Mouse (Mus musculus) neural tube, embryonic 12.5 days (tissue): ENCODE data around the gene Cdk17. TPM values are rescaled to one million over a fixed set of nuclear protein-coding genes. Genes with fewer than 3 reads are reported as not detected.

Source experiments
- ATAC-seq: fragments of 200-750 bp; cut with Nextera tagmentation; 2 replicates; pipeline ENCODE4 v1.8.0; 2017; ENCODE audit warnings: low read depth, mild to moderate bottlenecking, moderate TSS enrichment, moderate library complexity; ENCODE audit not compliant: low FRiP score
- H3K27ac ChIP-seq: fragments of 300-500 bp; sonication (generic); 2 replicates; pipeline ENCODE4 v1.5.1; 2016
- H3K27me3 ChIP-seq: fragments of 300-500 bp; sonication (generic); replicated peaks from 2 replicates; pipeline ENCODE4 v1.6.1; 2016; ENCODE audit warnings: mild to moderate bottlenecking
- H3K36me3 ChIP-seq: fragments of 300-500 bp; sonication (generic); 2 replicates; pipeline ENCODE4 v1.6.1; 2016; ENCODE audit warnings: mild to moderate bottlenecking
- H3K4me1 ChIP-seq: fragments of 300-500 bp; sonication (generic); 2 replicates; pipeline ENCODE4 v1.6.1; 2016
- H3K4me2 ChIP-seq: fragments of 300-500 bp; sonication (generic); replicated peaks from 2 replicates; pipeline ENCODE4 v1.6.1; 2016; ENCODE audit warnings: mild to moderate bottlenecking
- H3K4me3 ChIP-seq: fragments of 300-500 bp; sonication (generic); 2 replicates; pipeline ENCODE4 v1.5.1; 2016
- H3K9ac ChIP-seq: fragments of 300-500 bp; sonication (generic); 2 replicates; pipeline ENCODE4 v1.6.1; 2016; ENCODE audit warnings: mild to moderate bottlenecking
- H3K9me3 ChIP-seq: fragments of 300-500 bp; sonication (generic); 2 replicates; pipeline ENCODE4 v1.6.1; 2016; ENCODE audit warnings: mild to moderate bottlenecking
- WGBS: fragments of 180-500 bp; shearing (Covaris S2); methylation state at CpG from one replicate; pipeline ENCODE4 v1.1.7; 2016; 5-methylcytosine and 5-hydroxymethylcytosine counted together
- polyA plus RNA-seq: library from polyadenylated mRNA; unstranded; fragments of >200 nt; fragmentation: Nextera tagmentation; extraction: Ambion mirVana; gene quantifications from 2 replicates; pipeline ENCODE4 v1.2.1, GENCODE M21; 2016

Gene Cdk17
- polyA plus RNA-seq, 1 experiment from 2014 or later, result 54.1 TPM

- Histone ChIP-seq H3K9me3 (no peaks in the 10 kb centered on the region), H3K27me3 (no peaks in the 10 kb centered on the region), H3K9ac (no peak overlapping the region), H3K4me3 (no peak overlapping the region), H3K36me3 (no peaks in the 10 kb centered on the region), H3K27ac (no peak overlapping the region), H3K4me1 (no peaks in the 10 kb centered on the region; the same call in 1 of the 2 replicates), H3K4me2 (no peak overlapping the region)
- no peak for ATAC-seq
- 83% methylated on average over 3 of the region's 3 CpGs for WGBS
Measured at GRCm38 (mm10) chr10:93126025-93126424, 34.6 kb upstream of the Cdk17 start.

GRCm38 (mm10) chr10:93128566-93128965 is 32.1 kb upstream of the Cdk17 start:
- 83% methylated on average over 2 of the region's 2 CpGs for WGBS
- no peak for ATAC-seq
- no peaks in the 10 kb centered on the region for H3K4me1 ChIP-seq

DNA sequence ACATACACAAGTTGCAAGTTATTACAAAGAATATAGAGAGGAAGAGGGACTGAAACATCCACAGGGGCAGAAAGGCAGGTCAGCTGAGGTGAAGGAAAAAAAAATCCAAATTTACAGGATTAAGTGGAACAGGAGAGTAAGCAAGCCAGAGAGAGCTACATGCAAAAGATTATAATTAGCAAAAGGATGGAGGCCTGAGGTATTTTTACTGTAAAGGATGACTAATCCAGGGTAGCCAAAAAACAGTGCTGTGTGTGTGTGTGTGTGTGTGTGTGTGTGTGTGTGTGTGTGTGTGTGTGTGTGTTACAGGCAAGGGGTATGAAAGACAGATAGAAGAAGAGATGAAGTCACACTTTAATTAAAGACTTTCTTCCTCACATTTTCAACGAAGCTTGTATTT is 31.3 kb upstream of the Cdk17 start:
- Histone ChIP-seq H3K4me3 (no peak overlapping the region), H3K9me3 (no peaks in the 10 kb centered on the region)
- no peak for ATAC-seq

More at GRCm38 (mm10) chr10:93128566-93128965, 32.1 kb upstream of the Cdk17 start:
- Histone ChIP-seq H3K4me2 (no peak overlapping the region), H3K27me3 (no peaks in the 10 kb centered on the region), H3K4me3 (no peak overlapping the region), H3K27ac (no peak overlapping the region), H3K9me3 (no peaks in the 10 kb centered on the region), H3K36me3 (no peaks in the 10 kb centered on the region), H3K9ac (no peak overlapping the region)

GRCm38 (mm10) chr10:93129904-93130455 is 30.7 kb upstream of the Cdk17 start:
- no peaks in the 10 kb centered on the region for H3K36me3 ChIP-seq
- no peaks in the 10 kb centered on the region for H3K9me3 ChIP-seq
- ATAC-seq, result no peak
- H3K9ac ChIP-seq, result no peak overlapping the region
- H3K27ac ChIP-seq, result no peak overlapping the region
- H3K27me3 ChIP-seq, result no peaks in the 10 kb centered on the region
- WGBS, result 77% methylated on average over 9 of the region's 9 CpGs
- H3K4me3 ChIP-seq, result no peak overlapping the region
- H3K4me2 ChIP-seq, result no peak overlapping the region
- no peaks in the 10 kb centered on the region for H3K4me1 ChIP-seq

More for the DNA sequence above, 31.3 kb upstream of the Cdk17 start:
- Histone ChIP-seq H3K4me2 (no peak overlapping the region), H3K27ac (no peak overlapping the region), H3K9ac (no peak overlapping the region), H3K4me1 (no peaks in the 10 kb centered on the region), H3K36me3 (no peaks in the 10 kb centered on the region), H3K27me3 (no peaks in the 10 kb centered on the region)
- WGBS, result 88% methylated on average over 1 of the region's 1 CpGs

DNA sequence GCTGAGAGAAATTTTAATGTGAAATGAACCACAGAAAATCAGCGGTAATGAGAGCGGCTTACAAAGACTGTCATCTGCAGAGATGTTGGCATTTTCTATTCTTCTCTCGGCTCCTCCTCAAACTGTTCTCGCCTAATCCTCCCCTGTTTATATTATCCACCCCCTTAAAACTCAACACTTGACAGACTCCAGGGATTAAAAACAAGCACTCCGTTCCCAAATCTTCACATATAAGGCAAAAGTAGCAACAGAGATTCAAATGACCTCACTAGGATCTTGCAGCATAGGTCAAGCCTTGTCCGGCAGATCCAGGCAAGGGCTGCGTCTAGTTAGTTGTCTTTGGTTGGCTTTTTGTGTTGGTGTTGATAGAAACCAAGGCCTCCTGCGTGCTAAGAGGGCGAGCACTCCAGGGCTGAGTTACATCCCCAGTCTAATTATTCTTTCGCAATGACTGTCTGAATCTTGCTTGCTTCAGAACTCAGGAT is 30.2 kb upstream of the Cdk17 start:
- Histone ChIP-seq H3K27me3 (no peaks in the 10 kb centered on the region), H3K27ac (no peak overlapping the region), H3K4me2 (no peak overlapping the region), H3K9ac (no peak overlapping the region), H3K9me3 (no peaks in the 10 kb centered on the region), H3K4me3 (no peak overlapping the region), H3K4me1 (no peaks in the 10 kb centered on the region), H3K36me3 (no peaks in the 10 kb centered on the region)
- ATAC-seq, result no peak
- WGBS, result 87% methylated on average over 10 of the region's 10 CpGs

DNA sequence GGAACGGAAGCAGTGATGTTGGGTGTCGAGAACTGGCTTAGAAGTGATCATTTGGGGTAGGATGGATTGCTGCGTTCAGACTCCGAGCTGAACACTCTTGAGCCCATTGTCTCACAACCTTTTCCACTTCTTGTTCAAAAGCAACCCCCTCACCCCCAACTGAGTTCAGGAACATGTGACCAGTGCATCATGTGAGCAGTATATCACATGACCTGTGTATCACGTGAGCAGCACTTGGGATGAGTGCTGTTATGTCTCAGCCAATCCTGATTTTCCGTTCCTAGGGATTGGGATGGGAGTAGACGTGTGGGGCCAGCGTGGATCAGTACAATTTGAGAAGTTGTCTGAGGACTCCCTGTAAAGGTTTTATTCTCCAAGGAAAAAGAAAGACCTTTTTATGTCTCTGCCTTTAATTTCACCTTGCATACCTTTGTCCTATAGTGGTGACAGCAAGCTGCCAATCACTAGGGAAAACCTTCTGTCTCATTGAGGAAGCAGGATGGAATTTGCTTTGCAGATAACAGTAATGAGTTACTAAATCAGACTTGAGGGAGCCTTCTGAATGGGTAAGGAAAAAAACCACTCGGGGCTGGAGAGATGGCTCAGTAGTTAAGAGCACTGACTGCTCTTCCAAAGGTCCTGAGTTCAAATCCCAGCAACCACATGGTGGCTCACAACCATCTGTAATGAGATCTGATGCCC is 28.7 kb upstream of the Cdk17 start:
- ATAC-seq, result no peak
- Histone ChIP-seq H3K9ac (no peak overlapping the region), H3K27ac (no peak overlapping the region), H3K4me1 (no peaks in the 10 kb centered on the region), H3K4me3 (no peak overlapping the region), H3K36me3 (no peaks in the 10 kb centered on the region), H3K4me2 (no peak overlapping the region), H3K27me3 (no peaks in the 10 kb centered on the region), H3K9me3 (no peaks in the 10 kb centered on the region)
- 92% methylated on average over 9 of the region's 9 CpGs for WGBS

GRCm38 (mm10) chr10:93138730-93139129 is 21.9 kb upstream of the Cdk17 start:
- no peaks in the 10 kb centered on the region for H3K36me3 ChIP-seq
- no peak overlapping the region for H3K9ac ChIP-seq
- H3K27me3 ChIP-seq, result no peaks in the 10 kb centered on the region
- no peaks in the 10 kb centered on the region for H3K4me1 ChIP-seq
- no peak overlapping the region for H3K27ac ChIP-seq
- no peaks in the 10 kb centered on the region for H3K9me3 ChIP-seq
- no peak overlapping the region for H3K4me2 ChIP-seq
- no peak overlapping the region for H3K4me3 ChIP-seq
- ATAC-seq, result no peak
- WGBS, result 88% methylated on average over 3 of the region's 3 CpGs

DNA sequence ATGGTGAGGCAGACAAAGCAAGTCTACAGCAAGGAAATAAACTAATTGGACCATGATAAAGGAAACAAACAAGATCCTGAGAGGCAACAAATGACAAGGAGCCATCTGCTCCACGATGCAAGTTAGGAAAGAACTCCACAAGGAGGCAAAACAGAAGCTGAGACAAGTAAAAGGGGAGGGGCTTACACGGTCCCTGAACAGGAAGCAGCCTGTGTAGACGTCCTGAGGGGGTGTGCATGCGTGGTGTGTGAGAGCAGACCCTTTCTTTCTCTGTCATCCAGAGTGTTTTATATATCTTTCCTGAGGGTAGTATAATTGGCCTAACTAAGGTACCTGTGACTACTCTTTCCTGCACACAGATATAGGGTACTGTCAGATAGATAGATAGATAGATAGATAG is 19.9 kb upstream of the Cdk17 start:
- Histone ChIP-seq H3K4me1 (no peaks in the 10 kb centered on the region), H3K27ac (no peak overlapping the region), H3K4me2 (no peak overlapping the region), H3K36me3 (no peaks in the 10 kb centered on the region), H3K9ac (no peak overlapping the region), H3K27me3 (no peaks in the 10 kb centered on the region), H3K4me3 (no peak overlapping the region), H3K9me3 (no peaks in the 10 kb centered on the region)
- 63% methylated on average over 4 of the region's 4 CpGs for WGBS
- ATAC-seq, result no peak

GRCm38 (mm10) chr10:93142600-93143284 is 17.9 kb upstream of the Cdk17 start:
- Histone ChIP-seq H3K27ac (no peak overlapping the region), H3K9ac (no peak overlapping the region), H3K4me1 (no peaks in the 10 kb centered on the region), H3K4me3 (no peak overlapping the region), H3K4me2 (no peak overlapping the region), H3K9me3 (no peaks in the 10 kb centered on the region), H3K36me3 (no peaks in the 10 kb centered on the region), H3K27me3 (no peaks in the 10 kb centered on the region)
- no peak for ATAC-seq
- WGBS, result 55% methylated on average over 8 of the region's 8 CpGs

- no peaks in the 10 kb centered on the region for H3K36me3 ChIP-seq
- no peak for ATAC-seq
- H3K4me3 ChIP-seq, result no peak overlapping the region
- H3K4me1 ChIP-seq, result no peaks in the 10 kb centered on the region
- no peak overlapping the region for H3K27ac ChIP-seq
- H3K9ac ChIP-seq, result no peak overlapping the region
- no peaks in the 10 kb centered on the region for H3K27me3 ChIP-seq
- H3K4me2 ChIP-seq, result no peak overlapping the region
- 60% methylated on average over 18 of the region's 18 CpGs for WGBS
- H3K9me3 ChIP-seq, result no peaks in the 10 kb centered on the region
Measured at GRCm38 (mm10) chr10:93143285-93143985, 17.2 kb upstream of the Cdk17 start.

GRCm38 (mm10) chr10:93143986-93144314 is 16.7 kb upstream of the Cdk17 start:
- no peak overlapping the region for H3K4me2 ChIP-seq
- ATAC-seq, result no peak
- no peak overlapping the region for H3K9ac ChIP-seq
- 83% methylated on average over 6 of the region's 6 CpGs for WGBS
- no peak overlapping the region for H3K4me3 ChIP-seq
- no peaks in the 10 kb centered on the region for H3K4me1 ChIP-seq
- H3K27me3 ChIP-seq, result no peaks in the 10 kb centered on the region
- no peak overlapping the region for H3K27ac ChIP-seq
- H3K9me3 ChIP-seq, result no peaks in the 10 kb centered on the region
- no peaks in the 10 kb centered on the region for H3K36me3 ChIP-seq

GRCm38 (mm10) chr10:93144579-93144978 is 16.1 kb upstream of the Cdk17 start:
- H3K4me2 ChIP-seq, result no peak overlapping the region
- H3K9me3 ChIP-seq, result no peaks in the 10 kb centered on the region
- WGBS, result 91% methylated on average over 1 of the region's 1 CpGs
- H3K27me3 ChIP-seq, result no peaks in the 10 kb centered on the region
- ATAC-seq, result no peak
- H3K36me3 ChIP-seq, result no peaks in the 10 kb centered on the region
- no peak overlapping the region for H3K27ac ChIP-seq
- H3K4me3 ChIP-seq, result no peak overlapping the region
- no peaks in the 10 kb centered on the region for H3K4me1 ChIP-seq
- H3K9ac ChIP-seq, result no peak overlapping the region
